Mouse (Mus musculus) cerebellum, adult 2 months (tissue): ENCODE results near the gene Cfhr2.
"Not testable (repeated sequence)": the region's sequence is repeated elsewhere in the genome, so short reads cannot be mapped to it uniquely, and the experiment has no call there.

Experiments
- CTCF ChIP-seq: fragments of 200-500 bp; IDR thresholded peaks from 2 replicates; pipeline ENCODE4 v1.5.1; 2011; ENCODE audit warnings: low read depth, mild to moderate bottlenecking, control low read depth, low read length, moderate library complexity, borderline replicate concordance; ENCODE audit not compliant: insufficient read depth
- POLR2A ChIP-seq: fragments of 200-500 bp; IDR thresholded peaks from 2 replicates; pipeline ENCODE4 v1.6.1; 2011; ENCODE audit warnings: low read length, control low read depth, borderline replicate concordance; ENCODE audit not compliant: insufficient read depth

DNA sequence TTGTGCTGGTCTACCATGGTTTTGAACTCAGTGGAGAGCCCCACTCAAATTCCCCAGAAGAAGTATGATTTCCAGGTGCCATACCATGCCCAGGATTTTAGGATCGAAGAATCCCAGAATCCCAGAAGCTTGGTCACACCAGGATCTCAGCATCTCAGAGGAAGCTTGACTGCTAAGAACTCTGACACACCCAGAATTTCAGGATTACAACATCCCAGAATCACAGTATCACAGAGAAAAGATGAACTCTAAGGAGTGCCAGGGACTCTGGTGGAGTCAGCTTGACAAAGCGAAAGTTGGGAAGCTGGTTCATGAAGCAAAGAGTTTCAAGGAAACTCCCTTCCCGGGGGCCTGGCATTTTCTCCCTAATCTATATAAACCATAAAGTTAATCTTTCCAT is 88.6 kb downstream of the Cfhr2 start:
- not testable (repeated sequence) for TF ChIP-seq POLR2A, CTCF
